Mouse (Mus musculus) hindbrain, postnatal 0 days (tissue): ENCODE measurements around the gene Rpl35. TPM values are rescaled to one million over a fixed set of nuclear protein-coding genes. Genes with fewer than 3 reads are reported as not detected.

Source experiments
- ATAC-seq: fragments of 200-750 bp; cut with Nextera tagmentation; 2 replicates; pipeline ENCODE4 v1.8.0; 2017; ENCODE audit warnings: mild to moderate bottlenecking, moderate TSS enrichment, moderate library complexity
- DNase-seq: peaks from one replicate; pipeline ENCODE4 v3.0.0-alpha.2; 2015; ENCODE audit warnings: low spot score
- H3K27ac ChIP-seq: fragments of 300-500 bp; sonication (generic); 2 replicates; pipeline ENCODE4 v1.5.1; 2014; ENCODE audit warnings: mild to moderate bottlenecking
- H3K27me3 ChIP-seq: fragments of 300-500 bp; sonication (generic); 2 replicates; pipeline ENCODE4 v1.6.1; 2014; ENCODE audit warnings: low read length, mixed read lengths; ENCODE audit not compliant: insufficient read depth
- H3K36me3 ChIP-seq: fragments of 300-500 bp; sonication (generic); 2 replicates; pipeline ENCODE4 v1.6.1; 2014; ENCODE audit warnings: low read length, mixed read lengths; ENCODE audit not compliant: insufficient read depth
- H3K4me1 ChIP-seq: fragments of 300-500 bp; sonication (generic); 2 replicates; pipeline ENCODE4 v1.6.1; 2014; ENCODE audit warnings: antibody characterized with exemption, low read length, mixed read lengths; ENCODE audit not compliant: insufficient read depth
- H3K4me2 ChIP-seq: fragments of 300-500 bp; sonication (generic); 2 replicates; pipeline ENCODE4 v1.6.1; 2014; ENCODE audit warnings: low read depth, mild to moderate bottlenecking, low read length, moderate library complexity, mixed read lengths
- H3K4me3 ChIP-seq: fragments of 300-500 bp; sonication (generic); 2 replicates; pipeline ENCODE4 v1.5.1; 2014; ENCODE audit warnings: low read length
- H3K9ac ChIP-seq: fragments of 300-500 bp; sonication (generic); replicated peaks from 2 replicates; pipeline ENCODE4 v1.6.1; 2014; ENCODE audit warnings: mild to moderate bottlenecking, low read length, moderate library complexity, mixed read lengths
- H3K9me3 ChIP-seq: fragments of 300-500 bp; sonication (generic); 2 replicates; pipeline ENCODE4 v1.6.1; 2016; ENCODE audit warnings: low read length, mixed read lengths
- CTCF ChIP-seq: IDR thresholded peaks from 2 replicates; pipeline ENCODE4 v1.5.1; 2016; ENCODE audit warnings: antibody characterized with exemption, control low read depth, low read depth
- WGBS: fragments of 180-500 bp; shearing (Covaris S2); extraction: QIAGEN DNeasy Blood & Tissue Kit; methylation state at CpG from one replicate; pipeline ENCODE4 v1.1.7; 2014; 5-methylcytosine and 5-hydroxymethylcytosine counted together
- polyA plus RNA-seq: library from polyadenylated mRNA; unstranded; fragments of >200 nt; fragmentation: Nextera tagmentation; extraction: Ambion mirVana; gene quantifications from 2 replicates; pipeline ENCODE4 v1.2.1, GENCODE M21; 2015
- total RNA-seq: library from RNA; depleted of rRNA; stranded (reverse); fragments of >200 nt; gene quantifications from 2 replicates; pipeline ENCODE4 v1.2.3, GENCODE M21; 2014; rRNA removed

The Rpl35 gene
- total and polyA plus RNA-seq, 2 experiments from 2014 or later, result 46.1 to 600 TPM

DNA sequence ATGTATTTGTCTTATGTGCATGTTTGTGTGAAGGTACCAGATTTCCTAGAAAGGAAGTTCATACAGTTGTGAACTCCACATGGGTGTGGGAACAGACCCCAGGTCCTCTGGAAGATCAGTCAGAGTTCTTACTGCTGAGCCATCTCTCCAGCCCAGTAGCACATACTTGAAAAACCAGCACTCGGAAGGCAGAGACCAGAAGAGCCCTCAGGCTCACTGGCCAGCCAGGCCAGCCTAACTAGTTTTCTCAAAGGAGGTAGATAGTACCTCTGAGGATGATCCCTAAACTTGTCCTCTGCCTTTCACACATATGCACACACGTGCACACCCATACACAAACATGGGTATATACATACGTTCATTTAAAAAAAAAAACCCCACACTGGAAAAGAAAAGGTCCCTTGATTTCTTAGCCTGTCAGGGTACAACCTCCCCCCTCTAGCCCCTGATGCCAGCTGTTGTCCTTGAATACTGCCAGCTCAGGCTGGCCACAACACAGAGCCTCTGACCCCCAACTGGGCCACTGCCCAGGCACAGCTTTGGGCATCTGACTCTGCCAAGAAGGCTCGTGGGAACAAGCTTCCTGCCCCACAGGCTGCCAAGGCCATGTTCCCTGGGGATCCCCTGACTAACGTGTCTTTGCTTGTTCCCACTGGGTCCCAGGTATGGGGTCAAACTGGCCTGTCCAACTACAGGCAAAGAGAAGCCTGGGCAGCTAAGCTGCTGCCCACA lies 52.1 kb downstream of the Rpl35 start:
- 46% methylated on average over 5 of the region's 5 CpGs for WGBS
- TF ChIP-seq CTCF, result no peak
- DNase-seq, result peak; percentile 85

More for the DNA sequence above, 52.1 kb downstream of the Rpl35 start:
- H3K4me3 ChIP-seq, result no peak overlapping the region
- no peak overlapping the region for H3K27ac ChIP-seq
- ATAC-seq, result peak; percentile 73; the same call in 1 of the 2 replicates
- no peaks in the 10 kb centered on the region for H3K27me3 ChIP-seq
- no peak overlapping the region for H3K9ac ChIP-seq
- no peak overlapping the region for H3K4me2 ChIP-seq
- peaks cover 6% of the 10 kb centered on the region; the same call in 1 of the 2 replicates for H3K4me1 ChIP-seq
- no peaks in the 10 kb centered on the region for H3K9me3 ChIP-seq
- H3K36me3 ChIP-seq, result no peaks in the 10 kb centered on the region

Other genes starting within 250 kb of the Rpl35 start
- gene Nr6a1, start 77.9 kb downstream of the Rpl35 start, total RNA-seq, result 9.0 and 11.1 TPM in 2 replicates
- gene Nr6a1, start 77.9 kb downstream of the Rpl35 start, polyA plus RNA-seq, result 1.6 and 1.8 TPM in 2 replicates
- gene Olfml2a, start 73.6 kb downstream of the Rpl35 start, total RNA-seq, result 7.5 and 8.8 TPM in 2 replicates
- 2.7 and 3.3 TPM in 2 replicates for gene Olfml2a, start 73.6 kb downstream of the Rpl35 start, polyA plus RNA-seq
- gene Wdr38, start 8.1 kb downstream of the Rpl35 start, total RNA-seq, result 0.93 and 1.2 TPM in 2 replicates
- gene Wdr38, start 8.1 kb downstream of the Rpl35 start, polyA plus RNA-seq, result 0.66 and 0.73 TPM in 2 replicates
- gene Arpc5l, start 276 bp downstream of the Rpl35 start, total RNA-seq, result 45.5 and 63.8 TPM in 2 replicates
- 176 and 181 TPM in 2 replicates for gene Arpc5l, start 276 bp downstream of the Rpl35 start, polyA plus RNA-seq
- gene Golga1, start 59.9 kb upstream of the Rpl35 start, total RNA-seq, result 12.8 and 17.4 TPM in 2 replicates
- 27.7 and 30.3 TPM in 2 replicates for gene Golga1, start 59.9 kb upstream of the Rpl35 start, polyA plus RNA-seq
- 67.1 and 124 TPM in 2 replicates for gene Scai, start 185.1 kb upstream of the Rpl35 start, total RNA-seq
- gene Scai, start 185.1 kb upstream of the Rpl35 start, polyA plus RNA-seq, result 13.8 and 14.5 TPM in 2 replicates
- 42.8 and 46.1 TPM in 2 replicates for gene Ppp6c, start 220.8 kb upstream of the Rpl35 start, total RNA-seq
- gene Ppp6c, start 220.8 kb upstream of the Rpl35 start, polyA plus RNA-seq, result 48.6 and 50.3 TPM in 2 replicates